Mouse (Mus musculus) liver, postnatal 0 days (tissue): ENCODE results near the gene Olfml2b. TPM values are rescaled to one million over a fixed set of nuclear protein-coding genes. Genes with fewer than 3 reads are reported as not detected.

Source experiments
- ATAC-seq: fragments of 200-750 bp; cut with Nextera tagmentation; 2 replicates; pipeline ENCODE4 v1.8.0; 2017; ENCODE audit warnings: mild to moderate bottlenecking, moderate library complexity
- DNase-seq: peaks from one replicate; pipeline ENCODE4 v3.0.0-alpha.2; 2016
- H3K27ac ChIP-seq: fragments of 300-500 bp; sonication (generic); 2 replicates; pipeline ENCODE4 v1.5.1; 2014; ENCODE audit warnings: antibody characterized with exemption, moderate library complexity, mild to moderate bottlenecking, low read depth
- H3K27me3 ChIP-seq: fragments of 300-500 bp; sonication (generic); 2 replicates; pipeline ENCODE4 v1.6.1; 2014; ENCODE audit warnings: low read length, control low read depth, mixed read lengths; ENCODE audit not compliant: insufficient read depth
- H3K36me3 ChIP-seq: fragments of 300-500 bp; sonication (generic); replicated peaks from 2 replicates; pipeline ENCODE4 v1.6.1; 2014; ENCODE audit warnings: mild to moderate bottlenecking, control low read depth, low read length, moderate library complexity, mixed read lengths; ENCODE audit not compliant: insufficient read depth
- H3K4me1 ChIP-seq: fragments of 300-500 bp; sonication (generic); 2 replicates; pipeline ENCODE4 v1.6.1; 2014; ENCODE audit warnings: antibody characterized with exemption, mild to moderate bottlenecking, control low read depth; ENCODE audit not compliant: insufficient read depth
- H3K4me2 ChIP-seq: fragments of 300-500 bp; sonication (generic); 2 replicates; pipeline ENCODE4 v1.6.1; 2014; ENCODE audit warnings: low read depth, mild to moderate bottlenecking, low read length, moderate library complexity, mixed read lengths
- H3K4me3 ChIP-seq: fragments of 300-500 bp; sonication (generic); 2 replicates; pipeline ENCODE4 v1.5.1; 2014; ENCODE audit warnings: low read depth, low read length
- H3K9ac ChIP-seq: fragments of 300-500 bp; sonication (generic); replicated peaks from 2 replicates; pipeline ENCODE4 v1.6.1; 2014; ENCODE audit warnings: mild to moderate bottlenecking, moderate library complexity
- H3K9me3 ChIP-seq: fragments of 300-500 bp; sonication (generic); 2 replicates; pipeline ENCODE4 v1.6.1; 2016; ENCODE audit warnings: mild to moderate bottlenecking, control low read depth, low read length, mixed read lengths
- CTCF ChIP-seq: sonication (generic); IDR thresholded peaks from 2 replicates; pipeline ENCODE4 v1.5.1; 2016; ENCODE audit warnings: antibody characterized with exemption, low read depth
- EP300 ChIP-seq: IDR thresholded peaks from 2 replicates; pipeline ENCODE4 v1.6.1; 2016; ENCODE audit warnings: antibody characterized with exemption, low read depth, mild to moderate bottlenecking
- WGBS: fragments of 180-500 bp; shearing (Covaris S2); extraction: QIAGEN DNeasy Blood & Tissue Kit; methylation state at CpG from one replicate; pipeline ENCODE4 v1.1.7; 2014; ENCODE audit not compliant: insufficient replicate concordance; 5-methylcytosine and 5-hydroxymethylcytosine counted together
- polyA plus RNA-seq: library from polyadenylated mRNA; unstranded; fragments of >200 nt; fragmentation: Nextera tagmentation; extraction: Ambion mirVana; gene quantifications from 2 replicates; pipeline ENCODE4 v1.2.1, GENCODE M21; 2015

The Olfml2b gene
- polyA plus RNA-seq, 1 experiment from 2014 or later: 2.9 TPM

DNA sequence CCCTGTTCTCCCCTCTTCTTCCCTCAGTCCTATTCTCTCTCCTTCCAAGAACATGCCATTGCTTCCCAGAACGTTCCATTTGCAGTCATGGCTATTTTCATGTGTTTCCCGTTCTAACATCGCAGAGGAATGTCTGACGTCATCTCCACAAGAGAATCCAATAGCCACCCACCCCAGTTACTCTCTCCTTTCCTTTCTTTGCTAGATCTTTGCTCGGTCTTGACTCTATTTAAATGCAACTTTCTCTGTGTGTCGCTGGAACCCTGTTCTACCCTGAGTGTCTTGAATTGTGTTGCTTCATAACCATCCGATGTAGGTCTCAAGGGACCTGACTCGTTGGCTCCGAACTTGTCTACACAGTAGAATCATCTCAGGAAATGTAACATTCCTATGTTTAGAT, 55.2 kb downstream of the Olfml2b start:
- WGBS: 80% methylated on average over 9 of the region's 9 CpGs
- Histone ChIP-seq H3K9ac (no peak overlapping the region), H3K27ac (no peak overlapping the region), H3K4me3 (no peak overlapping the region), H3K4me2 (no peak overlapping the region), H3K36me3 (no peaks in the 10 kb centered on the region), H3K27me3 (no peaks in the 10 kb centered on the region), H3K9me3 (no peaks in the 10 kb centered on the region), H3K4me1 (no peaks in the 10 kb centered on the region)
- no peak for TF ChIP-seq CTCF
- TF ChIP-seq EP300: no peak
- DNase-seq: no peak
- ATAC-seq: no peak

DNA sequence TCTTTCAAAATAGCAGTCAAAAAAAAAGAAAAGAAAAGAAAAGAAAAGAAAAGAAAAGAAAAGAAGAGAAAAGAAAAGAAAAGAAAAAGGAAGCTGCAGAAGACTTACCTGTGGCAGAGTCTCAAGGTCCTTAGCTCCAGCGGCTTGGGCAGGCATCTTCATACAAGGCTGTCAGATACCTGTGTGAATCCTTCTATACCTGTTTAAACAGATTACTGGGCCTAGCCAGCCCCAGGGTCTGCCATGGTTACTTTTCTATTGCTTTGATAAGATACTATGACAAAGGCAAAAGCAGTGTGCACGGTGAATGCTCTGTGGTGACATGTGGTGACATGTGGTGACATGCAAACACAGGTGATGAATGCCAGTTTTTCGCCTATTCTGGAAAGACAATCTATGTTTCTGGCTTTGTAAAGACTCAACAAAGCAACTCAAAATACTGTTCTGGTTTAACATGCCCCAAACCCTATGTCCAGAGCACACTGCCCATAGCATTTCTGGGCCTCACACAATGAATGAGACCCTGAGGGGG, 56.2 kb downstream of the Olfml2b start:
- H3K27ac ChIP-seq: no peak overlapping the region
- TF ChIP-seq EP300 (no peak), CTCF (no peak)
- H3K27me3 ChIP-seq: no peaks in the 10 kb centered on the region
- no peaks in the 10 kb centered on the region for H3K4me1 ChIP-seq
- H3K36me3 ChIP-seq: no peaks in the 10 kb centered on the region
- H3K4me2 ChIP-seq: no peak overlapping the region
- no peak for ATAC-seq
- no peak for DNase-seq
- WGBS: 72% methylated on average over 3 of the region's 3 CpGs
- H3K4me3 ChIP-seq: no peak overlapping the region
- H3K9me3 ChIP-seq: no peaks in the 10 kb centered on the region
- H3K9ac ChIP-seq: no peak overlapping the region

DNA sequence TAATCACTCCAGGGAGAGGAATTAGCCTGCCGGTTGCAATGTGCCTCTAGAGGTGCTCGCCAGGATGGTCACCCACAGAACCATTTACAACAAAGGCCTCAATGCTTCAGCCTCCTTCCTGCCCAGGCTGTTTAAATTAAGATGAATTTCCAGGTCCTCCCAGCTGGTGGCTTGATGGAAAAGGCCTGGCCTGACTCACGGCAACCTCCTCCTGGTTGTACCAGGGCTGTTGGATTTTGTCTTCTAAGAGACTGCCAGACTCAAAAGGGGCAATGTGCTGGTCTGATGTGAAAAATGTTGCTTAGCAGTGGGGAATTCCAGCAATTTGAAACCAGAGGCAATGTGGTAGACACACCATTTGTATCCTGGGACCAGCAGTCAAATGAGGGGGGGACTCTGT, 56.8 kb downstream of the Olfml2b start:
- DNase-seq (no peak), ATAC-seq (no peak)
- 76% methylated on average over 3 of the region's 3 CpGs for WGBS
- H3K4me1 ChIP-seq: no peaks in the 10 kb centered on the region
- H3K9me3 ChIP-seq: no peaks in the 10 kb centered on the region
- no peak overlapping the region for H3K27ac ChIP-seq
- no peak overlapping the region for H3K4me2 ChIP-seq
- no peak for TF ChIP-seq CTCF
- no peak for TF ChIP-seq EP300
- H3K27me3 ChIP-seq: no peaks in the 10 kb centered on the region
- no peaks in the 10 kb centered on the region for H3K36me3 ChIP-seq
- no peak overlapping the region for H3K4me3 ChIP-seq
- H3K9ac ChIP-seq: no peak overlapping the region

DNA sequence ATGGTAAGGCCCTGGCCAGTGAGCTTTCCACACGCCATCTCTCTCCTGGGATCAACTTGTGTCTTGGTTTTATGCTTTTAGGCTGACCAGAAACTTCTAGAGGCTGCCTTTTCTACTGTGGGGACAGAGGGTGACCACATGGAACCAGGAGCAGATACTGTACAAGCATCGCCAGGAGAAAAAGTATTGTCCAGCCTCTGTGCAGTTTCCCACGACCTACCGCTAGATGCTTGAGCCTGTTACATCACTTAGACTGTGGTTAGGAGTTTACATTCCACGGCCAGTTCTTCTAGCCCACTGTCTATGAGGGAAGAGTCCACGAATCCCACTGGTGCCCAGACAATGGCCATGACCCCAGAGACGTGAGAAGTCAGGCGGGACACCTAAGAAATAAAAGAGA, 57.2 kb downstream of the Olfml2b start:
- Histone ChIP-seq H3K4me1 (no peaks in the 10 kb centered on the region), H3K9ac (no peak overlapping the region), H3K9me3 (no peaks in the 10 kb centered on the region), H3K4me2 (no peak overlapping the region), H3K4me3 (no peak overlapping the region), H3K36me3 (no peaks in the 10 kb centered on the region), H3K27ac (no peak overlapping the region), H3K27me3 (no peaks in the 10 kb centered on the region)
- ATAC-seq (no peak), DNase-seq (no peak)
- TF ChIP-seq CTCF: no peak
- TF ChIP-seq EP300: no peak
- WGBS: 69% methylated on average over 8 of the region's 8 CpGs

DNA sequence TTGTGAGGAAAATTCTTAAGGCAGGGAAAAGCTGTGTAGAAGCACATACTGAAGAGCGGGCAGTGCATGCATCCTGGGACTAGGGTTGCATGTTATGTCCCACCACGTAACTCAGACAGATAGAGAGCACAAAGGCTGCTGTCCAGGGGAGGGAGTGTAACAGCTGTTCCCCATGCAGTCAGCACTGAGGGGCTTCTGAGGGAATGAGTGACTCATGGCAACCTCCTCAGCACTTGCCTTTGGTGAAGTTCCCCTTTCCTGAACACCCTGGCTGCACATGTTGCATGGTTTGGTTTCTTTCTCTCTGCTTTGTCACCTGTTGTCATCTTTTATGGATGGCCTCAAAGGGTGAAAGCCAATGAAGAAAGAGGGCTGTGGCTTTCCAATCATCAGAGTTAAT, 57.9 kb downstream of the Olfml2b start:
- H3K4me3 ChIP-seq: no peak overlapping the region
- 60% methylated on average over 2 of the region's 2 CpGs for WGBS
- H3K9ac ChIP-seq: no peak overlapping the region
- H3K36me3 ChIP-seq: no peaks in the 10 kb centered on the region
- H3K4me1 ChIP-seq: no peaks in the 10 kb centered on the region
- ATAC-seq: 0 out of 2 replicates have a peak, but pooled peaks have one; percentile 25
- no peaks in the 10 kb centered on the region for H3K27me3 ChIP-seq
- no peak for TF ChIP-seq EP300
- TF ChIP-seq CTCF: no peak
- H3K27ac ChIP-seq: no peak overlapping the region
- no peak for DNase-seq
- H3K9me3 ChIP-seq: no peaks in the 10 kb centered on the region
- no peak overlapping the region for H3K4me2 ChIP-seq

DNA sequence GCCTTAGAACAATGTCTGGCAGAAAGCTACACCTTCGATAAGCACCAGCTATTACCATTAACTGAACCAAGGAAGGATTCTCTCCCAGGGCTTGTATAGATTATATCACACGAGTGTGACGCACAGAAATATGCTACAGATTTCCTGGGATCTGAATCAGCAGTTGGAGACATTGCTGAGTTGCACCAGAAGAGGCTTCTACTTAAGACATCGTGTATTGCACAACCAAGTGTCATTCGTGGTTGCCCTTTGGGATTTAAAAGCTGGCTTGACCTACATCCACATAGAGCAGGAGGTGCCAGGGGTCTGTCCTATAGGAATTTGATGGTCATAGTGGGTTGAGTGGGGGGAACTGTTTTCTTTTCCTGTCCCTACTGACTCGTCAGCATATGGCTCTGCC, 58.6 kb downstream of the Olfml2b start:
- ATAC-seq: no peak; the same call in 1 of the 2 replicates
- no peak for TF ChIP-seq EP300
- no peak for TF ChIP-seq CTCF
- 62% methylated on average over 6 of the region's 6 CpGs for WGBS

DNA sequence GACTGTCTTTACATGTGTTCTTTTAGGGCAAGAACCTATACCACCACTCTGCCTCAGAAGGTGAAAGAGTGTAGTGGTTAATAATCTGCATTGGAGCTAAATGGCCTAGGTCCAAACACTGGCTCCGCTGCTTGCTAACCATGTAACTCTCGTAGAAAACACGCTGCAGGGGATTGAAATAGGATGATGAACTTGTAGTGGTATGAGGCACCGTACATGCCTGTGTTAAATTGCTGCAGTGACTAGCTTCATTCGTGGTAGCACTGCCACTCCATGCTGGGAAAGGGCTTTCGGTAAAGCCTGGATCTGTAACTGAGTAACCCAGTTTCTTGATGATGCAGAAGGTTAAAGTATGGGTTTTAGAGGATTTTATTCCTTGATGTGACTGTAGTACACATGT, 59.8 kb downstream of the Olfml2b start:
- H3K4me3 ChIP-seq: no peak overlapping the region
- no peak overlapping the region for H3K9ac ChIP-seq
- H3K9me3 ChIP-seq: no peaks in the 10 kb centered on the region
- DNase-seq (no peak), ATAC-seq (no peak)
- peaks cover 9% of the 10 kb centered on the region; the same call in 1 of the 2 replicates for H3K36me3 ChIP-seq
- no peaks in the 10 kb centered on the region for H3K27me3 ChIP-seq
- peaks cover 4% of the 10 kb centered on the region; the same call in 1 of the 2 replicates for H3K4me1 ChIP-seq
- no peak overlapping the region for H3K4me2 ChIP-seq
- H3K27ac ChIP-seq: no peak overlapping the region
- 87% methylated on average over 6 of the region's 6 CpGs for WGBS
- TF ChIP-seq EP300 (no peak), CTCF (no peak)

More for the DNA sequence above, 58.6 kb downstream of the Olfml2b start:
- no peak overlapping the region for H3K27ac ChIP-seq
- H3K4me1 ChIP-seq: no peaks in the 10 kb centered on the region
- no peaks in the 10 kb centered on the region for H3K27me3 ChIP-seq
- H3K36me3 ChIP-seq: peaks cover 1% of the 10 kb centered on the region; the same call in 1 of the 2 replicates
- H3K4me2 ChIP-seq: no peak overlapping the region
- H3K9me3 ChIP-seq: no peaks in the 10 kb centered on the region
- H3K4me3 ChIP-seq: no peak overlapping the region
- no peak for DNase-seq
- H3K9ac ChIP-seq: no peak overlapping the region
